Mouse (Mus musculus): Measurements from ENCODE around the gene Camk2n1. TPM values are rescaled to one million over a fixed set of nuclear protein-coding genes. Genes with fewer than 3 reads are reported as not detected.

The Camk2n1 gene
- polyA plus RNA-seq, 1 experiment from 2014 or later, result 17.2 TPM

Other genes starting within 250 kb of the Camk2n1 start
- 195 and 200 TPM in 2 replicates for gene Hp1bp3, start 238.0 kb upstream of the Camk2n1 start, polyA plus RNA-seq (2014; fragmentation: Nextera tagmentation; extraction: Ambion mirVana)
- gene Sh2d5, start 203.9 kb upstream of the Camk2n1 start, polyA plus RNA-seq (2014; fragmentation: Nextera tagmentation; extraction: Ambion mirVana), result 12.0 and 13.1 TPM in 2 replicates
- 2.7 and 3.2 TPM in 2 replicates for gene Kif17, start 203.9 kb upstream of the Camk2n1 start, polyA plus RNA-seq (2014; fragmentation: Nextera tagmentation; extraction: Ambion mirVana)
- 197 and 208 TPM in 2 replicates for gene Ddost, start 149.6 kb upstream of the Camk2n1 start, polyA plus RNA-seq (2014; fragmentation: Nextera tagmentation; extraction: Ambion mirVana)
- gene Pink1, start 128.0 kb upstream of the Camk2n1 start, polyA plus RNA-seq (2014; fragmentation: Nextera tagmentation; extraction: Ambion mirVana), result 53.4 and 57.4 TPM in 2 replicates
- 5.2 and 6.4 TPM in 2 replicates for gene Cda, start 86.3 kb upstream of the Camk2n1 start, polyA plus RNA-seq (2014; fragmentation: Nextera tagmentation; extraction: Ambion mirVana)
- 8.8 and 13.6 TPM in 2 replicates for gene Fam43b, start 57.8 kb upstream of the Camk2n1 start, polyA plus RNA-seq (2014; fragmentation: Nextera tagmentation; extraction: Ambion mirVana)
- gene Mul1, start 19.6 kb upstream of the Camk2n1 start, polyA plus RNA-seq (2014; fragmentation: Nextera tagmentation; extraction: Ambion mirVana), result 18.5 and 23.1 TPM in 2 replicates
- 1.2 and 2.0 TPM in 2 replicates for gene Vwa5b1, start 181.6 kb downstream of the Camk2n1 start, polyA plus RNA-seq (2014; fragmentation: Nextera tagmentation; extraction: Ambion mirVana)

All from hindbrain, embryonic 14.5 days (tissue).